Mouse (Mus musculus): ENCODE measurements at regions not wholly inside any gene's neighbourhood (a gene's known extent, or its start where the extent isn't known, plus 50 kb on each side); places are given as distances from the start of the nearest gene placed in this dataset.

- TF ChIP-seq CHD2 (IDR thresholded peaks at IDR 0.05; ENCODE audit: low read depth, low read length) (no peak), ZC3H11A (IDR thresholded peaks at IDR 0.05; ENCODE audit: borderline replicate concordance, low read depth, low read length) (no peak), MAFK (IDR thresholded peaks at IDR 0.05; ENCODE audit: insufficient read depth, low read depth, low read length) (no peak)
Measured at GRCm38 (mm10) chr1:105930841-105931240, 59.4 kb upstream of the Zcchc2 start.

Measured in ES-E14 (cell line).